Mouse (Mus musculus): ENCODE measurements at regions not wholly inside any gene's neighbourhood (a gene's known extent, or its start where the extent isn't known, plus 50 kb on each side); places are given as distances from the start of the nearest gene placed in this dataset.
A peak's percentile ranks its signal among the peaks of the same experiment; 100 is the strongest.

DNA sequence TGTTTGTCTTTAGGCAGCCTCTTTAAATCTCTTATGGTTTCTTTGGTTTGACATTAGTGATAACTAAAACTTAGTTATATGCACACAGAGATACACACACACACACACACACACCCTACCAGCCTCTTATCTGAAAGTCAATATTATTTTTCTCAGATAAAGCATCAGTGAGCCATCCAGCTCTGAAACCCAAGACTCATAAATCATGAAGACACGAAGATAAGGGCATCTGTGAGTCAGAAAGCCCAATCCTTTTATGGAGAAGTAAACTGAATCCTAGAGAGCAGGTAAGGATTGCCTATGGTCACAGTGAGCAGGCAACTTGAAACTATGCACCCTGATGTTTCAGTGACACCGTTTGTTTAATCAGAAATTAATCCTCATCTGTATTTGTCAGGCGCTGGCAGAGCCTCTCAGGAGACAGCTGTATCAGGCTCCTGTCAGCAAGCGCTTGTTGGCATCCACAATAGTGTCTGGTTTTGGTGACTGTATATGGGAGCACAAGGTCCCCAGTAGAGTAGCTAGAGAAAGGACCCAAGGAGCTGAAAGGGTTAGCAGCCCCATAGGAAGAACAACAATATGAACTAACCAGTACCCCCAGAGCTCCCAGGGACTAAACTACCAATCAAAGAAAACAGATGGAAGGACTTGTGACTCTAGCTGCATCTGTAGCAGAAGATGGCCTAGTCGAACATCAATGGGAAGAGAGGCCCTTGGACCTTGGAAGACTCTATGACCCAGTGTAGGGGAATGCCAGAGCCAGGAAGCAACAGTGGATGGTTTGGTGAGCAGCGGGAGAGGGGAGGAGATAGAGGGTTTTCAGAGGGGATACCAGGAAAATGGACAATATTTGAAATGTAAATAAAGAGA, 207.3 kb upstream of the Ank start:
- DNase-seq (ENCODE audit: low spot score in 2 of 2): no peak

DNA sequence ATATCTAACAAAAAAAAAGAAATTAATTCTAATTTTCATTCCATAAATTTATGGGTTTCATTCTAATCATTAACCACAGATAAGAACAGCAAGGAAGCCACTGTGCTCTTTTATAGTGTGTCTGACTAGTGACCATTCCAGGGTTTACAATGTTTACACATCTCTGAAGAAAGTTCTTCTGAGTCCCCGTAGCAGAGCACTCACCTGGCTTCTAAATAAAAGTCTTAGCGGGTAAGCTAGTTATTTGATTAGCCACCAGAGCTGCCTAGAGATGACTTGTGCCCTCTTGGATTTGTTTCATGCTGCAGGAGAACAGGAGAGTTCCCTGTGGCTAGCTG, 206.7 kb upstream of the Ank start:
- DNase-seq (ENCODE audit: low spot score in 2 of 2): no peak

DNA sequence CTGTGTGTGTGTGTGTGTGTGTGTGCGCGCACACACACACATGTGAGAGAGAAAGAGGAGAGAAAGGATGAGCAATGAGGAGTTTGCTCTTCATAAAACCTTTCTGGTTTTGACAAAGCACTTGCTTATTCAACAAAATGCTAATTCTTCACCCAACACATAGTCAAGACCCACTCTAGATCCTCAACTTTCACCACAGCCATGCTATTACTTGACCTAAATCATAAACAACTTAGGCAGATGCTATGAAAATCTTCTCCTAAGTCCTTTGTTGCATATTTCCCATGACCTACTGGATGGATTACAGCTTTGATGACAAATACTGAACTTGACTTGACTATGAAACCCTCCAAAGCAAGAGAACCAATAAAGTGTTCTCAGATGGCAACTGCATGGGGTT, 196.3 kb upstream of the Ank start:
- no peak for DNase-seq (ENCODE audit: low spot score in 2 of 2)

DNA sequence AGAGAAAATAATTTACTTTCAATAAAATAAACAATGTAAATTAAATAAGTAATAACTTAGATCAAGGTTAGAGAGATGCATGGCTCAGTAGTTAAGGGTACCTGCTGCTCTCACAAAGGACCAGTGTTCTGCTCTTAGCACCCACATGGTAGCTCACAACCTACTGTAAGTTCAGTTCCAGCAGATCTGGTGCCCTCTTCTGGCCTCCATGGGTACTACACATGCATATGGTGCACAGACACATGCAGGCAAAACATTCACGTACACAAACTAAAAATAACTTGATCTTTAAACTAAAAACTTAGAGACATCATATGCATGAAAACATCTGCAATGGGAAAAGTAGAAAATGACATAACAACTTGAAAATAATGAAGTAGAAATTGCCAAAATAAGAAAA, 184.2 kb upstream of the Ank start:
- DNase-seq (ENCODE audit: low spot score in 2 of 2): no peak

DNA sequence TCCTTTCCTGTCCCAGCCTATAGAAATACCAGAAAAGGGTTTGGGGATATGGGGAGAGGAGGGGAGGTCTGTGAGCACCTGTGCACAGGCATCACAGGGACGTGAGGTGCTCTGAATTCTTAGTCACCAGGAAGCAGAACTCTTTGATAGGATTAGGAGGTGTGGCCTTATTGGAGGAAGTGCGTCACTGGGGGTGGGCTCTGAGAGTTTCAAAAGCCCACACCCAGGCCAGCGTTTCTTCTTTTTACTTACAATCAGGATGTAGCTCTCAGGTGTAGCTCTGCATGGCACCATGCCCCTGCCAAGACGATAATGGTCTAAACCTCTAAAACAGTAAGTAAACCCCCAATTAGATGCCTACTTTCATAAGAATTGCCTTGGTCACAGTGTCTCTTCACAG, 162.6 kb upstream of the Ank start:
- DNase-seq (ENCODE audit: low spot score in 2 of 2): no peak

DNA sequence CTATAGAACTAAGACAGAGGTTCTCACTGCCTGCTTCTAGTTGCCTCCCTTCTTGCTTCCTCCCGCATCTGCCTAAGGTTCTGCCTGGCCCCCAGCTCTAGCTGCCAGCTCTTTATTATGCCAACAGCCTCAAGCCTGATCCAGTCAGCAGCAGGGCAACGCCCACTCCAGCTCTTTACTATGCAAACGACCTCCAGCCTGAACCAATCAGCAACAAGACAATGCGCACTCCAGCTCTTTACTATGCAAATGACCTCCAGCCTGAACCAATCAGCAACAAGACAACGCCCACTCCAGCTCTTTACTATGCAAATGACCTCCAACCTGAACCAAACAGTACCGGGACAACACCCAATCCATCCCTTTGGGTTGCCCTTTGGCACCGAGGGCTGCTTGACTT, 162.2 kb upstream of the Ank start:
- no peak for DNase-seq (ENCODE audit: low spot score in 2 of 2)

DNA sequence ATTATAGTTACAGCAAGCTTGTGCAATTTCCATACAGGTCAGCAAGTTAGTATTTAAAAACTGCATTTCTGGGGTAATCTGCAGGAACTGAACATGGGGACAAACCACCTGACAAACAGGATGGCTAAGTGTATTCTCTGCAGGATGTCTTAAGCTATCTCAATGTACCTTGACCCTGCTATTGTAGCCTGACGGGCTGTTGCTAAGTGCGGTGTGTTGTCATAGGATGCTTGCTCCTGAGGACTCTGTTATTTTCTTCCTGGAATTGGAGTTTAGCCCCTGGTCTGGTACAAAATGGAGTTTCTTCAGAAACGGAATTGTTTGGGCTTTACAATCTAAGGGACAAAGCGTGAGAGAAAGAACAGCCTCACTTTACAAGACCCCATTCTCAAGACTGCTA, 161.4 kb upstream of the Ank start:
- no peak for DNase-seq (ENCODE audit: low spot score in 2 of 2)

DNA sequence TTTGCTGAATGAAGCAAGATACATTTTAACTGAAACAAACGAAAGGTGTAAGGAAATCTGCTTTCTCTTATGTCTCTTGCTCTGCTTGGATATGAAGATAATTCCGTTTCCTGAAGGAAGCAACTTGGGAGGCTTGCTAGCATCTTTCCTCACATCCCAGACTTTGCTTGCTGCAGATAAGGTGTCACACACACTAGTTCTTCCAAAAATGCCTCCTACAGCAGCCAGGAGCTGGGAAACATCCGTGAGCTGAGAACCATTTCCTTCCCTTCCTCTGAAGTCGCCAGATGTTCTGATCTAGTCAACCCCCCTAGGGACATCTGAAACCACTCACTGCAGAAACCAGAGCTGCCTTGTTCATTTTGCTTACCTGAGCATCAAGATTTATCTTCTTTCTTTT, 157.8 kb upstream of the Ank start:
- DNase-seq (ENCODE audit: low spot score in 2 of 2): no peak

DNA sequence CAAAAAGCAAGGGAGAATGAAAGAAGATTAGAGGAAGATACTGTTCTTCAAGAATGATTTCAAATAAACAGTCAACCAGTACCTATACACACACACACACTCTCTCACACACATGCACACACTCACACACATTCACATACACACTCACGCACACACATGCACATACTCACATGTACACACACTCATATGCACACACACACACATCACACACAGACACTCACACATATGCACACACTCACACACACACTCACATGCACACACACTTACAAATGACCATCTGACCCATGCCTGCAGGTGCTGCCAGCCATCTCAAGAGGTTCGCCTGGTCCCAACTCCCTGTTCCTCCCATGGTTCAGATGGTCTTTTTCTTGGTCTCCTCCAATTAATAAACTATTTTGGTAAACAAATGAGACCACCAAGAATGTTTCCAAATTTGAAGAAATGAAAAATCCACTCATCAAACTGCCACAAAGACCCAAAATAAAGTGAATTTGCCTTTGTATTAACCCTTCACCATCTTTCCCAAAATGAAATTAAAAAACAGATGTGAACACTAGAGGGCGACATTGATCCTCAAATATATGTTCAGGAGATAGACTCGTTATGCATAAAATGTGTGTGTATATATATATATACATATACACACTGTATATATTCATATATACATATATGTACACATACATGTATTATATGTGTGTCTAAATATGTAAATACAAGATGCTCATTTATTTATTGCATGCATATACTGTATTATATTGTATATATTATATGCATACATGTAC, 150.3 kb upstream of the Ank start:
- no peak for DNase-seq (ENCODE audit: low spot score in 2 of 2)

DNA sequence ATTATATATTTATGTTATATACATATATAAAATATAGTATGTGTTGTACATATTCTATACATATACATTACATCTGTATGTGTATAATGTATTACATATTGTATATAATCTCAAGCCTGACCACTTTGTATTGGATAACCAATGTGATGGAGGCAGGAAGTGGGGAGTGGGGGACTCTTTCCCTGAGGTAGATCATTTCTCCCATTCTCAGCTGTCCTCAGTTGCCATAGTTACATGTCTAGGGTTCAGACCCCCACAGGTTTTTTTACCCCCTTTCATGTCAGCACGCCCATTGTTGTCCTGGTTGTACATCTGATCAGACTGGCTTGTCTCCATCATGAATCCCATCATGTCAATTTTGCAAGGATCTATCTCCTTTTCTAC, 149.7 kb upstream of the Ank start:
- no peak for DNase-seq (ENCODE audit: low spot score in 2 of 2)

DNA sequence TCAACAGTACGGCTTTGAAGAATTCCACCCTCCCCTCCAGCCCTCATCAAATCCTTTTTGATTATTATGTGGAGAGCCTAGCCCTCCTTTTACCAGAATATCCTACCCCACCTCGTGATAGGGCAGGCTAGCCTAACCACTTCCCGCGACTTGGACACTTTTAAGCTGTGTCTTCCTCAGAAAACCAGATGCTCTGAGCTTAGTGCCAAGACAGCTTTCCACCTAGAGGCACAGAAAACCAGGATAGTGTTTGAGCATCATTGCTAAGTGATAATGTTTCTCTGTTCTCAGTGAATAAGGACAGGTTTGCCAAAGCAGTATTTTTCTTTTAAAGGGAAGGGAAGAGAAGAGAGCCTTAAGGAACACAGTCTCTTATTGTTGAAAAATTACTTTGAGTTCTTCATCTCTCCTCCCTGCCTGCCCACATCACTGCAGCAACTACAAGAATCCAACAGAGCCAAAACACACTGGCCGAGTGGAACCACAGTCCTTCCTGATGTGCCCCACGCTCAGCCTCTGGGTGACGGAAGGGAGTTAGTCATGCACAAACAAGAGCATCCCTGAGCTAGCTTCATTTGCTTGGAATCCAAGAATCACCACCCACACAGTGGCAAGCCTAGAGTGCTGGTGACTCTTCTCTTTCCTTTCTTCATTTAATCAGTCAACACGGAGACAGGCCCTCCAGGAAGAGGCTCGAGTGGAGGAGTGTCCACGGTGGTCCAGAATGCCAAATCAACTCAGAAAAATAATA, 144.4 kb upstream of the Ank start:
- no peak for DNase-seq (ENCODE audit: low spot score in 2 of 2)

DNA sequence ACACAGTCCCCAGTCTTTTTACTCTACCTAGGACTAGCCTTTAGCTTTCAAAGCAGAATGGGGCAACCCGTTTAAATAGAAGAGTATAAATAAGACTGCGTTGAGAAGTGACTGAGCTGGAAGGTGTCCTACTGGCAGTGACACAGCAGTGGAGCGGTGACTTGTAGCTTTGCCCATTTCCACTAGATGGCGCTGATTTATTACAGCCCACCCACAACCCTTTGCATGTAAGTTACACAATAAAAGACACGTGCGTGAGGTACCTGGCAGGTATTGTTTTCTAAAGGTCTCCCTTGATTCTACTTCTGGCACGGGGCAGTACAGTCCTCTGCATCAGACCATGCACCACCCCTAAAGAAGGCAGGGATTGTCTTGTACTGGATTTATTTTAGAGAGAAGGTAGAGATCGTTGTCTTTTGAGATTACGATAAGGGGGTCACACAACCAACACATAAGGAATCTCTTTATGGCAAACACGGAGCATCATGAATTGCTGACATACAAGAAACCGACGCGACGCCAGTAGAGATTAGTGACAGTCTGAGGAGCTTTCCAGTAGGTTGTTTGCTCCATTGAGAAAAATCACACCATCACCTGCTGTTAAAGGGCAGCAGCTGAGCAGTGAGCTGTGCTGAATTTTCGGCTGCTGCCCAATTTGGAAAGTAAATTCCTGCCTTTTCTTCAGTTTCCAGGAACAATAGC, 140.5 kb upstream of the Ank start:
- peak in 1 of 2 experiments; percentile 23 for DNase-seq (ENCODE audit: low spot score in 2 of 2)

DNA sequence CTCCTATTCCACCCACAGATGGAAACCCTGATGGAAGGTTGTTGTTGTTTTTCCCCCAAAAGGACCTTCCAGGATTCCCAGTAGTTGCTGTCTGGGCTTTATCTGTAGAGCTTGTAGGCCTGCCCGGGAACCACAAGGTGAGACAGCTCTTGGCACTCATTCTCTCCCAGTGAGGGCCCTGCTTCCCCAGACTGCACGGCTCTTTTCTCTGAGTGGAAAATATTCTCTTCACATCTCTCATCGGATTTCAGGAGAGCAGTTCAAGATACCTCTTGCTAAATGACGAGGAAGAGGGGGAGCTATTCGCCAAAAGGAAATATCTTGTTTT, 140.0 kb upstream of the Ank start:
- DNase-seq (ENCODE audit: low spot score in 2 of 2): no peak

DNA sequence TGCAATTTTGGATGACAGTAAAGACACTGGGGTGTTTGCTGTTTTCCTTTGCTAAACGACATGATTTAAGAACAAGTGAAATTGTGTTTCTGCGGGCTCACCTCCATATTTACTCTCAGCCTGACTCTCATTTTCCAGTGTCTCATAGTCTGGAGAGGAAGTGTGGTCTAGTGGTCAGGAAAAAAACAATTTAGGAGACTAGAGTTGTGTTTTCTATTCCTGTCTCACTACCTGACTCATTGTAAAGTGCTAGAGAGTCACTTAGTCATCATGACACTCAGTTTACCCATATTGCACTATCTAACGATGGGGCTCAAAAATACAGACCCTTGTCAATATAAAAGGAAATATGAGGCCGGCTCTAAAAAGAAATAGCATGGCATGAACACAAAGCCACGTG, 138.7 kb upstream of the Ank start:
- DNase-seq (ENCODE audit: low spot score in 2 of 2): no peak

DNA sequence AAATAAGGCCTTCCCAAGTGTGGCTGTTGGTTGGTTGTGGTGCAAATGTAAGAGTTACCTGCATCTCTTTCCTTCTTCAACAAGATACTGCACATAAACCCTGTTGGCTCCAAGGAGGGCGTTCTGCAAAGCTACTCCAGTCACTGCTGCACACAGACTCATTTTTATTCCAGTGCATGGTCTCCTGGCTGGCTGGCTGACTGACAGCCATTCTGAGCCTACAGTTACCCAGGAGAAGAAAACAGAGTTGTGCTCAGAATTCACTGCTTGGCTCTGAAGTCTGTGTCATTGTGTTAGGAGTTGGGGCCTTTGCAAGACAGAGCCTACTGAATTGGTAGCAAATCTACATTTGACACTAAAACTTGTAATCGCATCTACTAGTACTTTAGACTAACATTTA, 138.0 kb upstream of the Ank start:
- no peak for DNase-seq (ENCODE audit: low spot score in 2 of 2)

DNA sequence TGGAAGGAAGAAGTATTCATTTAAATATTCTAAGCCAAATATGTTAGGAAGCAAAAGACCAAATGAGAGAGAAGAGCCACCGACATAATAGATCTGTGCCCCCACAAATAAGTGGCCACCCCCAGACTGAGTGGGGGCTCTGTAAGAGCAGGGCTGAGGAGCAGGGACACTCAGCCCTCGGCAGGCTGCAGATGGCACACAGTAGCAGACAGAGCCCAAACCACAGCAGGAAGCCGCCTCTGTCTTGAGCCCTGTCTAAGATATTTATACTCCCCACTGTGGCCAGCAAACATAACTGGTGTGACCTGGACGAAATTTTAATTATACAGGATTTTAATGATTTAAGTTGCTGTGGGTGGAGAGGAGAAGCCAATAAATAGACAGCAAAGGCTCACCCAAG, 126.4 kb upstream of the Ank start:
- no peak for DNase-seq (ENCODE audit: low spot score in 2 of 2)

DNA sequence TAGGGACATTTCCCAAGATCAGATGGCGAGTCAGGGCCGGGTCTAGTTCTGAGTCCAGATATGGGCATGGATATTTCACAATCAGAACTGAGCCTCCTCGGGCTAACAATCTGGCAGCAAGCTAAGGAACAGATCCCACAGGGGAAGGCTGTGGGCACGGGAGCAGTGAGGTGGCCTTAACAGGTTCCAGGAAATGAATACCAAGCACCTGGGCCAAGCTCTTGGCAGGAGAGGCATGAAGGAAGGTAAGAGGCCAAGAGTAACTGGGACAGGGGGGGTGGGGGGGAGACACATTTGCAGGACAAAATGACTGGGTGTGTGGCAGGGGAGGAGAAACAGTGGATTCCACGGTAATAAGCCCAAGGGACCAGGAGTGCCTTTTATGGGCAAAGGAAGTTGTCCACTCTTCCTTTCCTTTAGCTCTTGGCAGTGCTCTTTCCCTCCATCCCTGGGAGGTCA, 124.9 kb upstream of the Ank start:
- DNase-seq (ENCODE audit: low spot score in 2 of 2): no peak

DNA sequence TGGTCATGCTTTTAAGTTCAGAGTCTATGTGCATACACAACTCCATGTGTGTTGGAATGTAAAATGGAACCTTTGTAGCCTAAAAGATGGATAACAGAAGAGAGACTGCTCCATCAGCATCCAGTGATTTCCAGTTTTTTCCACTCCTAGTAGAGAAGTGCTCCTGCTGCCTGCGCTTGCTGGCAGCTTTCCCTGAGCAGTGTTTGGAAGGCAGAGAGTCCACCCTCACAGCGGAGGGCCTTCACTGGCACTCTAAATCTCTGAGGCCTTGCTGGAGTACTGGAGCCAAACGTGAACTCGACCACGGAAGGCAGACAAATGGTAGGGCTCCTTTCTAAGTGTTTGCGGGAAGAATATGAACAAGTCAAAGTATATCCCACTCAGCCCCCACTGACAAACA, 108.0 kb upstream of the Ank start:
- no peak for DNase-seq (ENCODE audit: low spot score in 2 of 2)

DNA sequence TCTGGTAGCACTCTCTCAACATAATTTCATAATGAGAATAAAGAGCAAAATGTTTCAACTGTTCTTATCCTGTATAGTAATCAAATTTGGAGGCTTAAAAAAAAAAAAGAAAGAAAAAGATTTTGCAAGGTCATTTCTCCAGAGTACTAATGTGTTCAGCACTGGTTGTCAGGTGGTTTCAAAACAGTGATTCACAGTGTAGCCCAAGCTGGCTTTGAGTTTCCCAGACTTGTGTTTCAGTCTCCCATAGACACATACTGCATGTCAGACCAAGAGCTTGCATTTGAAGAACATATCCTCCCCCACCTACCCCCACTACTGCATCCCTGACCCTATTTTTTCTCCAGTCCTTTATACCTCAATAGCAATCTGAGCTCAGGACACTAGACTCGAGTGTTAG, 107.2 kb upstream of the Ank start:
- no peak for DNase-seq (ENCODE audit: low spot score in 2 of 2)

DNA sequence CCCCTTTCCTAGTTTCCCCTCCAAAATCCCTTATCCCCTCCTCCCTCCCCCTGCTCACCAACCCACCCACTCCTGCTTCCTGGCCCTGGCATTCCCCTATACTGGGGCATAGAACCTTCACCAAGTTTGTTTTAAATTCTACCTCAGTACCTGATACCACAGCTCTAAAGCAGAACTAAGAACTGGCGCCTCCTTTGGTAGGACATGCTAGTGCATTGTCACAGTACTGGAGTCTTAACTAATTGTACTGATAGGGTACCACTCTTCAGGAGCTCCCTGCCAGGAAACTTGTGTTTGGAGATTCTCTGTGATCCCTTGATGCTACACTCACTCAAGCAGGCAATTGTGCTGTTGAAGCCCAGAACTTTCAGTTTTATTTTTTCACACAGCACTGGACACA, 92.0 kb upstream of the Ank start:
- no peak for DNase-seq (ENCODE audit: low spot score in 2 of 2)

DNA sequence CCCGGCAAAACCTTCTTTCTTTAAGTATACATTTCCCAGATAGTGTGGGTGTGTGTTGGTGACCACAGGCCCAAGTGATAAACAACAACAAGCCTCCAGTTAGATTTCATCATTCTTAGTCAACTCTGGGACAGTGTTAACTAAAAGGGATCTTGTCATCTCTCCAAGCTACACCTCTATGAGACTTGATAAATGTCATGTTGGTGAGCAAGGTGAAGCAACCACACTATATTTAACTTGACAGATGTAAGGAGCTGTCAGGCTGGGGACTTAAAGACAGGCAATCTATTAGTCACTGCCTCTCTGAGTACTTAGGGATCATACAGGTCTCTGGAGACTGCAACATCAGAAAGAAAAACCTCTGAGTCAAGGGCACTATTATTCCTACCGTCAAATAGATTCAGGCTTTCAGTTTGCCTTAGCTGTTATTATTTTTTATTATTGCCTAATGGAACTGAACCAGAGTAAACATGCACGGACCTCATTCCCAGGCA, 87.8 kb upstream of the Ank start:
- DNase-seq (ENCODE audit: low spot score in 2 of 2): no peak

DNA sequence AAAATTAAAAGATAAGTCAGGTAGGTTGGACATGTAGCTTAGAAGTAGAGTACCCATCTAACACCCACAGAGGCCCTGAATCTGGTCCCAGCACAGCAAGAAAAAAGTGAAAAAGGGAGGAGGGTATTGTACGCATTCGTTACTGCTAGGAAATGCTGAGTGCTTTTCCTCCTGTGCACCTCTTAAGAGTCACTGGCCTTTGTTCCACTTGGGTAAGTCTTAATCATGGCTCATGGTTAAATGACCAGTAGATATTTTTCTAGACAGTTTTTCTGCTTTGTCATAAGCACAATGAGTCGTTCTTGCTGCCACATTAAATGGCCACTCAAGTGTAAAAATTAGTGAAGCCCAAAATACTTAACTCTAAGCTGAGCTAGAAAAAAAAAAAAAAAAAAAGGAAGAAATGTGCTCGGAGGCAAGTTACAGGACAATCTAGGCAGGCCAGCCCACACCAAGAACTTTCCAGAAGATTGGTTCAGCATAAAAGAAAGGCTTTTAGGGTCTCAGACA, 86.0 kb upstream of the Ank start:
- no peak for DNase-seq (ENCODE audit: low spot score in 2 of 2)
